Mouse (Mus musculus) cerebellum, postnatal 4 days (tissue): ENCODE measurements around the gene Vmo1.
"Not testable (repeated sequence)": the region's sequence is repeated elsewhere in the genome, so short reads cannot be mapped to it uniquely, and the experiment has no call there.

Experiments
- DNase-seq, 2 experiments: peaks; one replicate each; pipeline ENCODE4 v3.0.0; 2022; ENCODE audit warnings: low spot score in 2 of 2, mixed read lengths in 1 of 2

Vmo1 gene

DNA sequence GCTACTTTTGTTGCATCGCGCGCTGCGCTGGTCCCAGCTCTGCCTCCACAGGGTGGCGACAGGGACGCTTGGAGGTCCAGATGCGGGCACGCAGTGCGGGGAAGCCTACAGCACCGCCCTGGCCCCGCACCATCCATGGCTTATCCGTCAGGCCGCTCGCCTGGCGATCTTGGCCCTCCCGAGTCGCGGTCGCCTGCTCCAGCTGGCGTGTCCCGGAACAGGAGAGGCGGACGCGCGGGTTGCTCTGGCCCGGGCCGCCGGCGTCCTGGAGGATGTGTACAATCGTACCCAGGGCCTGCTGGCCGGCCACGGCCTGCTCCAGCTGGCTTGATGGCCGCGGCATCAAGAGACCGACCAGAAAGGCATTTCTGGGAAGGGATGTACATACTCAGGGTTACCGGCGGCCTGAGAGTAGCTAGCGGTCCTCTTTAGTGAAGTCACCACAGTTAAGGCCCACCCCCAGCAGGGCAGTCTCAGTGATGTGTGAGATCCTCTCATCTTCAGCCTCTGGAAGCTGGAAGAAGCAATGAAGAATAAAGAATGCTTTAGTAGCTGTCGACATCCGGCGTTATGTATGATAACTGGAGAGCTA is 5.9 kb upstream of the Vmo1 start:
- peak in 1 of 2 experiments; percentile 32 for DNase-seq

GRCm38 (mm10) chr11:70518923-70519322 is 4.5 kb upstream of the Vmo1 start, which contains the start of gene Gltpd2:
TSS of gene Gltpd2 (plus strand) at chr11:70519196.
- DNase-seq: no peak

- no peak for DNase-seq
Observed at GRCm38 (mm10) chr11:70518436-70518835, 4.0 kb upstream of the Vmo1 start.

- DNase-seq: peak in 1 of 2 experiments; percentile 33
Observed at GRCm38 (mm10) chr11:70516352-70516751, 1.9 kb upstream of the Vmo1 start.

DNA sequence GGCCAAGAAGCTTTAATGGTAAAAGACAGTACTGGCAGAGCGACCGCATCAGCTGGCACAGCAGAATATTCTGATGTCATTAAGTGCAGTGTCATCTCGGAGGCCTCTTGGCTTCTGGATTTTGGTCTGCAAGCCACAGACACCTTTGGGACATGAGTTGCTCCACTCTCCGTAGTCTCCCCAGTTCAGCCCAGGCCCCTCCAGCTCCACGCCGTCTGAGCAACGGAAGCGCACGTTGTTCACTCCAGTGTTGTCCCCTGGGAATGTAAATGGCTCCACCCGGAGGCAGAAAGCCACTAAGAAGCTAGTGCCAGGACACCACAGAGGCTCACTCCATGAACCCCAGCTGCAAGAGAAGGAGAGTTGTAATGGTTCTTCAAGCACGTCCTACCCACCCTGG is 896 bp downstream of the Vmo1 start:
- DNase-seq: no peak

DNA sequence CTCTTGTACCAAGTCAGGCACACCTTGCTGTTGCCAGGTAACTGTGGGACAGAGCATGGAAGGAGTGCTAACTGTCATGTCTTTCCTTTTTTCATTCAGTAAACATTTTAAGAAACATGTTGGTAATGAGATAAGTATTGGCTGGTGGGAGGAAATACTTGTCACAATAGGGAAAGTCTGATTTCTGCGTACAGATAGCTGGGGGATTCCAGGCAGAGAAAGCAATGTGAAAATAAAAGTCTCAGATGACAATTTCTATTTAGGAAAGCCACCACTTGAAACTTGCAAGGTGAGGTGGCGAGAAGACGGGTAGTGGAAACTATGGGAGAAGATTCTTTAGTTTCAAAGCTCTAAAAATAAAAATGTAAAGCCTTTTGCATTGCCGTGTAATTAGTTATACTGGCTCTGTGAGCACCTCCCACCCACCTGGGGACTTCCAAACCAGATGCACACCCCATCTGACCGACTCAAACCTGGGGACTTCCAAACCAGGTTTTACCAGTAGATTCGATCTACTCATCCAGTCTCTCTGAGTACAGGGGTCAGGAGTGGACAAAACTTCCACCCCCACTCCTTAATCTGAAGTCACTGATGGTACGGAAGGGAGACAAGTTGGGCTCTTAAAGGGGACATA is 1.6 kb downstream of the Vmo1 start:
- no peak for DNase-seq

DNA sequence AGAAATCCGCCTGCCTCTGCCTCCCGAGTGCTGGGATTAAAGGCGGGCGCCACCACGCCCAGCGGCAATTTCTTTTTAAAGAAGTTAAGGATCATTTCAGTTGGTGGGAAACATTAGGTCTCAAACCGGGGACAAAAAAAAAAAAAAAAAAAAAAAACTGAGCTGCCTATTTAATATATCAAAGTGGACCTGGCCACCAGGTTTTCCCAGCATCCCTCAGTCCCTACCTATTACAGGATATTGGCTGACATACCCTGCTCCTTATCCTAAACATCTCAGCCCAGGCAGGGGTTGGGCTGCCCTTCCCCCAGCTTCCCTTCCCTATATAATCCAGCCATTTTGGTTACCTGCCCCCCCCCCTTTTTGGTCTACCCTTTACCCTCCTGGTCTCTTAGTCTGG is 2.6 kb downstream of the Vmo1 start:
- DNase-seq: no peak

GRCm38 (mm10) chr11:70511242-70511641 is 3.2 kb downstream of the Vmo1 start:
- DNase-seq: no peak

- peak in 1 of 2 experiments; percentile 36 for DNase-seq
Observed at GRCm38 (mm10) chr11:70509753-70510564, 4.5 kb downstream of the Vmo1 start.

GRCm38 (mm10) chr11:70506962-70507515 is 7.4 kb downstream of the Vmo1 start:
- DNase-seq: no peak

- DNase-seq: peak; percentile 36 to 58
Observed at GRCm38 (mm10) chr11:70506385-70506784, 8.0 kb downstream of the Vmo1 start.

- no peak for DNase-seq
Observed at GRCm38 (mm10) chr11:70504970-70505369, 9.4 kb downstream of the Vmo1 start, which contains the start of gene Tm4sf5. TSS of gene Tm4sf5 (plus strand) at chr11:70505244.

GRCm38 (mm10) chr11:70502018-70502417 is 12.4 kb downstream of the Vmo1 start:
- DNase-seq: no peak

DNA sequence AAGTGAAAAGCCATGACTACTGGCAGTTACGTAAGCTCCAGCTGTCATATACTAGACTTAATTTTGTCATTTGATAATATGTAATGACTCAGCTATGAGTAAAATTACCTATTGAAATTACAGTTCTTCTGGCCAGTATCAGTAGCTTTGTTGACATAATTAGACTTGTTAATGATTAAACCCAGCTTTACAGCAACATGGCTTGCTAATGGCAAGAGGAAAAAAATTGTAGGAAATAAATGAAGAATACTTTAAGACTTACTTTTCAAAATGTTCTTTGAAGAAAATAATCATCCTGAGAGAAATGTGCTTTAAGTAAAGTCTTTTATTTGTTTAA is 14.0 kb downstream of the Vmo1 start:
- no peak for DNase-seq

GRCm38 (mm10) chr11:70499566-70500475 is 14.6 kb downstream of the Vmo1 start:
- DNase-seq: no peak

DNA sequence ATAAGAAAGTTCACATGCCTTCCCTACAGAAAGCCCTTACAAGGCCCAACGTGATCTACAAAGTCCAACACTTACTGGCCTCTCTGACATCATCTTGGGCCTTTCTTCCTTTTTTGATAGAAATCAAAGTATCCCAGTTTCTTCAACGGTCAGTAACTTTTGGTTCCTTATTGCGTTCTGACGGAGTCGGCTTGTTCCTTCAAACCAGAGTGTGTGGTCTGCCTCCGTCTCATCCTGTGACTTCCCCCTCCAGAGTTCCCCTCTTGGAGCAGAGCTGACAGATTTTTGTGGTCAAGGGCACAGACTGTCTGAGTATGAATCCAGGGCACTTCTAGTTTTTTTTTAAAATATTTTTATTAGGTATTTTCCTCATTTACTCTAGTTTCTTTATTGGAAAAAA is 24.7 kb downstream of the Vmo1 start:
- no peak for DNase-seq

DNA sequence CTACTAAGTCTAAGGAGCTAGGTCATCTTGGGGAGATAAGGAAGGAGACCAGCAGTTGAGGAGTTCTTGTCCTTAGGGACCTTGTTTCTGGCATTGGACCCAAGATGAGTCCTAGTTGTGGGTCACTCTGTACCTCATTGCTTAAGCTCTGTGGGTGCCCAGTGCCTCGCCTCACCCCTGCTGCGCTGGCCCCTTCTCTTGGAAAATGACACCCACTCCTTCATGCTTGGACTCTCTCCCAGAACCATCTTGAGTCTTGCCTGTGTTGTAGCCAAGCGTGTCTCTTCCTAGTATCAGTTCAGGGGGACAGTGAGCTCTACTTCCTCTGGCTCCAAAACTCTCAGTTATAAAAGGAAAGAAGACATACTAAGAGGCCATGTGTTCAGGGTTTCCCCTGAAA is 25.3 kb downstream of the Vmo1 start:
- DNase-seq: no peak

- DNase-seq: no peak
Observed at GRCm38 (mm10) chr11:70487816-70488215, 26.6 kb downstream of the Vmo1 start.

GRCm38 (mm10) chr11:70485498-70485897 is 28.9 kb downstream of the Vmo1 start:
- DNase-seq: no peak

GRCm38 (mm10) chr11:70474872-70475534 is 39.4 kb downstream of the Vmo1 start:
- DNase-seq: no peak

GRCm38 (mm10) chr11:70473291-70473690 is 41.1 kb downstream of the Vmo1 start:
- DNase-seq: not testable (repeated sequence)
